Mouse (Mus musculus) stomach, postnatal 0 days (tissue): Measurements from ENCODE around the gene Ninj2.

Experiments used
- CTCF ChIP-seq: IDR thresholded peaks from 2 replicates; pipeline ENCODE4 v1.5.1; 2016; ENCODE audit warnings: antibody characterized with exemption, low read depth, mild to moderate bottlenecking, moderate library complexity
- EP300 ChIP-seq: optimal IDR thresholded peaks from 2 replicates; pipeline ENCODE3; 2016; ENCODE audit warnings: antibody characterized with exemption

GRCm38 (mm10) chr6:120127321-120127720, 34.2 kb downstream of the Ninj2 start:
- TF ChIP-seq CTCF = no peak
- no peak for TF ChIP-seq EP300
